ENCODE assay signal across 10 mouse cellular contexts in genomic region chr13:23448758-23449157, GRCm38 (mm10). TPM values are rescaled to one million over a fixed set of nuclear protein-coding genes. Genes with fewer than 3 reads are reported as not detected.
A peak's percentile ranks its signal among the peaks of the same experiment; 100 is the strongest.
DNase-seq lines count a peak whose midpoint lies in the region; ATAC-seq and TF ChIP-seq lines count a peak whose summit lies in the region.
"Had no signal": no experiment of that assay in that cellular context is flagged by ENCODE, and none has a peak within 500 bp of the region (broad histone marks: within the 10 kb centered on the region; RNA-seq: fewer than 3 reads in every experiment).

No protein-coding gene starts in this region.

- TF ChIP-seq CTCF in layer of hippocampus, adult 2 months (conservative IDR thresholded peaks at IDR 0.05): no peak
- TF ChIP-seq CTCF in intestine, postnatal 0 days (IDR thresholded peaks at IDR 0.05; ENCODE audit: low read depth): no peak

- peak overlapping the region; percentile 49 for H3K4me2 ChIP-seq in forebrain, embryonic 12.5 days
- H3K4me2 ChIP-seq in intestine, postnatal 0 days (replicated peaks; ENCODE audit: low read depth): peak overlapping the region; percentile 76
- H3K4me2 ChIP-seq in neural tube, embryonic 13.5 days: peak overlapping the region; percentile 58

- DNase-seq in layer of hippocampus, adult 2 months (ENCODE audit: low spot score in 2 of 2): no peak
- DNase-seq in layer of hippocampus, adult 9-10 months (ENCODE audit: low spot score): no peak
- DNase-seq in cerebellum, postnatal 36 days: no peak
- no peak for DNase-seq in right cerebral cortex, postnatal 25 days
- no peak for DNase-seq in layer of hippocampus, postnatal 25 days (ENCODE audit: extremely low spot score in 1 of 2, low spot score in 1 of 2)

- 56% methylated on average over 3 of the region's 3 CpGs for WGBS in forebrain, embryonic 12.5 days
- WGBS in intestine, postnatal 0 days: 50% methylated on average over 3 of the region's 3 CpGs
- 64% methylated on average over 3 of the region's 3 CpGs for WGBS in neural tube, embryonic 13.5 days

- H3K9ac ChIP-seq in forebrain, embryonic 12.5 days: no peak overlapping the region
- no peak overlapping the region for H3K9ac ChIP-seq in intestine, postnatal 0 days (ENCODE audit: low read depth, low read length)
- no peak overlapping the region for H3K9ac ChIP-seq in neural tube, embryonic 13.5 days

- H3K27me3 ChIP-seq in forebrain, embryonic 12.5 days: no peaks in the 10 kb centered on the region
- no peaks in the 10 kb centered on the region for H3K27me3 ChIP-seq in intestine, postnatal 0 days (replicated peaks; ENCODE audit: control insufficient read depth, insufficient read depth, low read length)
- H3K27me3 ChIP-seq in neural tube, embryonic 13.5 days: no peaks in the 10 kb centered on the region
- H3K27me3 ChIP-seq: Patski had no signal

- peak overlapping the region; percentile 53 for H3K4me3 ChIP-seq in layer of hippocampus, adult 2 months
- peak overlapping the region; percentile 41 for H3K4me3 ChIP-seq in forebrain, embryonic 12.5 days (replicated peaks)
- H3K4me3 ChIP-seq in intestine, postnatal 0 days (ENCODE audit: low read depth, low read length): peak overlapping the region; percentile 57
- peak overlapping the region; percentile 52 for H3K4me3 ChIP-seq in neural tube, embryonic 13.5 days

- H3K4me1 ChIP-seq in forebrain, embryonic 12.5 days: peaks cover 10% of the 10 kb centered on the region
- no peaks in the 10 kb centered on the region for H3K4me1 ChIP-seq in intestine, postnatal 0 days (replicated peaks; ENCODE audit: control insufficient read depth, insufficient read depth, low read length)
- H3K4me1 ChIP-seq in neural tube, embryonic 13.5 days (replicated peaks): peaks cover 19% of the 10 kb centered on the region

- no peak for ATAC-seq in forebrain, embryonic 12.5 days (ENCODE audit: low FRiP score)
- no peak for ATAC-seq in intestine, postnatal 0 days
- no peak for ATAC-seq in neural tube, embryonic 13.5 days (ENCODE audit: low read depth)
- ATAC-seq: Patski had no signal

- H3K27ac ChIP-seq in layer of hippocampus, adult 2 months: no peak overlapping the region
- 0 out of 2 replicates have a peak overlapping the region, but pooled peaks have one; percentile 0 for H3K27ac ChIP-seq in forebrain, embryonic 12.5 days
- no peak overlapping the region for H3K27ac ChIP-seq in intestine, postnatal 0 days (ENCODE audit: low read depth, low read length)
- no peak overlapping the region for H3K27ac ChIP-seq in neural tube, embryonic 13.5 days (replicated peaks)

- H3K9me3 ChIP-seq in forebrain, embryonic 12.5 days: no peaks in the 10 kb centered on the region
- H3K9me3 ChIP-seq in intestine, postnatal 0 days (ENCODE audit: control insufficient read depth): no peaks in the 10 kb centered on the region
- H3K9me3 ChIP-seq in neural tube, embryonic 13.5 days: no peaks in the 10 kb centered on the region

- H3K36me3 ChIP-seq in forebrain, embryonic 12.5 days (replicated peaks): no peaks in the 10 kb centered on the region
- no peaks in the 10 kb centered on the region for H3K36me3 ChIP-seq in intestine, postnatal 0 days (ENCODE audit: control insufficient read depth, insufficient read depth)
- no peaks in the 10 kb centered on the region for H3K36me3 ChIP-seq in neural tube, embryonic 13.5 days

RNA-seq across cellular contexts. Expression of gene Btn1a1, which starts 16.9 kb away (rescaled TPM):
- not detected for total RNA-seq in layer of hippocampus, adult 2 months (2021)
- 0.18 and 0.36 TPM in 2 replicates for polyA plus RNA-seq in forebrain, embryonic 12.5 days (2016; fragmentation: Nextera tagmentation; extraction: Ambion mirVana)
- not detected in 2 replicates for polyA plus RNA-seq in intestine, postnatal 0 days (2015; fragmentation: Nextera tagmentation; extraction: Ambion mirVana)
- polyA plus RNA-seq in neural tube, embryonic 13.5 days (2015; fragmentation: Nextera tagmentation; extraction: Ambion mirVana): 0.07 TPM in 1 of 2 replicates, not detected in the other
- total RNA-seq in layer of hippocampus, postnatal 25 days (2021): not detected
- total RNA-seq: monocyte, adult 5-6 weeks had no signal

RNA-seq across cellular contexts. Expression of gene Abt1, which starts 25.1 kb away (rescaled TPM):
- total RNA-seq in layer of hippocampus, adult 2 months (2021): 1 to 10 TPM; 7.8 to 9.7 TPM
- polyA plus RNA-seq in forebrain, embryonic 12.5 days (2016; fragmentation: Nextera tagmentation; extraction: Ambion mirVana): 13.0 and 13.2 TPM in 2 replicates
- 5.1 and 5.6 TPM in 2 replicates for polyA plus RNA-seq in intestine, postnatal 0 days (2015; fragmentation: Nextera tagmentation; extraction: Ambion mirVana)
- polyA plus RNA-seq in neural tube, embryonic 13.5 days (2015; fragmentation: Nextera tagmentation; extraction: Ambion mirVana): 9.5 and 10.3 TPM in 2 replicates
- total RNA-seq in layer of hippocampus, postnatal 25 days (2021): 1 to 10 TPM; 8.5 to 8.9 TPM

RNA-seq across cellular contexts. Expression of gene Btn2a2, which starts 39.9 kb away (rescaled TPM):
- under 1 TPM; 0.49 to 0.52 TPM for total RNA-seq in layer of hippocampus, adult 2 months (2021)
- 0.23 and 0.36 TPM in 2 replicates for polyA plus RNA-seq in forebrain, embryonic 12.5 days (2016; fragmentation: Nextera tagmentation; extraction: Ambion mirVana)
- polyA plus RNA-seq in intestine, postnatal 0 days (2015; fragmentation: Nextera tagmentation; extraction: Ambion mirVana): not detected in 2 replicates
- 0.12 and 0.21 TPM in 2 replicates for polyA plus RNA-seq in neural tube, embryonic 13.5 days (2015; fragmentation: Nextera tagmentation; extraction: Ambion mirVana)
- under 1 TPM; 0.59 to 0.66 TPM for total RNA-seq in layer of hippocampus, postnatal 25 days (2021)
- total RNA-seq: monocyte, adult 5-6 weeks had no signal
